Mouse (Mus musculus) bone marrow macrophage, adult 2 months (primary cell): ENCODE data around the gene Ccdc82.

Source experiments
- CTCF ChIP-seq: IDR thresholded peaks from 2 replicates; pipeline ENCODE4 v1.5.1; 2012; ENCODE audit warnings: low read depth, mild to moderate bottlenecking, low read length, moderate library complexity
- POLR2A ChIP-seq: IDR thresholded peaks from 2 replicates; pipeline ENCODE4 v1.6.1; 2012; ENCODE audit warnings: mild to moderate bottlenecking, low read depth, low read length, borderline replicate concordance

DNA sequence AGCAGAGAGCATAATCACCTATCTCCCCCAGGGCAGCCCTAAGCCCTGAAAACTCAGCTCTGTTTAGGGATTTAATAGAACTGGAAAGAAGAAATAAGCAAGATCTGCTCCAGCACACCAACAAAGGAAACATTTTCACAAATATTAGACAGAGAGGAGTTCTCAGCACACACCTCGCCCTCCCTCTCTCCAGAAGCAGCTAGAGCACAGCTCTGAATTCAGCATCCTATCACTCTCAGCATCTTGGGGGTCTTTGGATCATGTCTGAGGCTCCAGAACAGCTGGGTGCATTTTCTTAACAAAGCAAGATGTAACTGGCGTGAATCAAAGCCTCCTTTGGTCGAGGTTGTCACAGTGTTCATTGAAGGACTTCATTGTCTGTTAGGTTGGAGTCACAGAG, 63.5 kb downstream of the Ccdc82 start:
- TF ChIP-seq POLR2A = no peak
- no peak for TF ChIP-seq CTCF
